Mouse (Mus musculus) gastrocnemius, adult 18-20 months (tissue): Measurements from ENCODE around the gene Lrrc42. TPM values are rescaled to one million over a fixed set of nuclear protein-coding genes. Genes with fewer than 3 reads are reported as not detected.

Experiments used
- DNase-seq: peaks from one replicate; pipeline ENCODE4 v3.0.0; 2021; ENCODE audit warnings: low spot score
- total RNA-seq, 2 experiments: library from RNA; stranded (reverse); gene quantifications; 2 replicates each; pipeline ENCODE4 v1.2.3; 2021

Lrrc42 gene
- total RNA-seq, 2 experiments from 2014 or later, result 7.9 to 9.5 TPM

DNA sequence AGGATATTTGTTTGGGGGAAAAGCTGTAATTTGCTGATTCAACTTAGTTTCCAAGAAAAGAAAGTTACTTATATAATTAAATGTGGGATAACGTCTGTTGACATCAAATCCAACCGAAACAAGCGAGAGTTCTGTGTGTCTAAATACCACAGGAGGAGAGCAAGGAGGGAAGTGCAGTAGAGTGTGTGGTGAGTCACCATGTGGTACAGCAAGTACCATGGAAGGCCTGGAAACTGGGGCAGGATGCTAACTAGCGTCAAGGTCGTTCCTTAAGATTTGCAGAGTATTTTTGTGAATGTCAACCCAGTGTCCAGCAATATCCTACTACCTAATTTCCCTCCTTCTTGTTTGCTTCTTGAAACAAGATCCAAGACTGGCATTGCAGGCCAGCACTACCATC is 55.3 kb downstream of the Lrrc42 start:
- no peak for DNase-seq

- no peak for DNase-seq
Observed at GRCm38 (mm10) chr4:107196454-107196853, 56.9 kb downstream of the Lrrc42 start.

- DNase-seq, result no peak
Observed at GRCm38 (mm10) chr4:107193841-107194240, 59.5 kb downstream of the Lrrc42 start.

DNA sequence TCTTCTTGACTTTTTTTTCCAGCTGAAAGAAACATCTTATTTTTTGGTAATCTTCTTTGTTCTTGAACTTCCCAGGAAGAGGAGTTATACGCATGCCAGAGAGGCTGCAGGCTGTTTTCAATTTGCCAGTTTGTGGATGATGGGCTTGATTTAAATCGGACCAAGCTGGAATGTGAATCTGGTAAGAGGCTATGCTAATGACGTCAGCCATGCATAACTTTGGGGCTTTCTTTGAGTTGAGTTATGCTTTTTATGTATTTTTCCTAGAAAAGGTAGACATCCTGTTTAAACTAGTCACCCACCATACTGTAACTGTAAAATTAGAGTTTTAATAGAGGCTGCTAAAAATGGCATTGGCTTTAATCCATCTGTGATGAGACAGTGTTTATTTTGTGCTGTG is 67.6 kb downstream of the Lrrc42 start:
- no peak for DNase-seq

Other genes with a start within 250 kb of the Lrrc42 start
- 10 to 100 TPM; 79.4 to 83.1 TPM for gene Mrpl37, start 186.7 kb downstream of the Lrrc42 start, total RNA-seq
- gene Cyb5rl, start 186.5 kb downstream of the Lrrc42 start, total RNA-seq, result 10 to 100 TPM; 15.0 to 18.4 TPM
- gene Cdcp2, start 156.6 kb downstream of the Lrrc42 start, total RNA-seq, result not detected
- 10 to 100 TPM; 74.4 to 89.6 TPM for gene Tmem59, start 75.1 kb downstream of the Lrrc42 start, total RNA-seq
- 10 to 100 TPM; 10.9 to 13.0 TPM for gene Tceanc2, start 74.4 kb downstream of the Lrrc42 start, total RNA-seq
- not detected for gene Ldlrad1, start 44.4 kb downstream of the Lrrc42 start, total RNA-seq
- 1 to 10 TPM; 9.2 to 9.7 TPM for gene Hspb11, start 61 bp upstream of the Lrrc42 start, total RNA-seq
- not detected for gene Dio1, start 53.6 kb upstream of the Lrrc42 start, total RNA-seq
- gene Yipf1, start 60.8 kb upstream of the Lrrc42 start, total RNA-seq, result 1 to 10 TPM; 8.2 to 9.0 TPM
- 1 to 10 TPM; 5.7 to 6.8 TPM for gene Ndc1, start 114.3 kb upstream of the Lrrc42 start, total RNA-seq
- under 1 TPM; 0.38 to 0.53 TPM for gene Glis1, start 181.1 kb upstream of the Lrrc42 start, total RNA-seq